ENCODE assay signal across 8 mouse cellular contexts in genomic region chr10:57531616-57532217, GRCm38 (mm10). TPM values are rescaled to one million over a fixed set of nuclear protein-coding genes. Genes with fewer than 3 reads are reported as not detected.
DNase-seq lines count a peak whose midpoint lies in the region; ATAC-seq lines count a peak whose summit lies in the region.

No protein-coding gene starts in this region.

- peaks cover 13% of the 10 kb centered on the region for H3K4me1 ChIP-seq in kidney, embryonic 16.5 days (ENCODE audit: insufficient read depth, low read length)
- H3K4me1 ChIP-seq in hindbrain, embryonic 10.5 days (replicated peaks) = peaks cover 25% of the 10 kb centered on the region
- H3K4me1 ChIP-seq in midbrain, embryonic 14.5 days (ENCODE audit: control insufficient read depth, insufficient read depth, low read length) = peaks cover 34% of the 10 kb centered on the region

- H3K27me3 ChIP-seq in kidney, embryonic 16.5 days (ENCODE audit: insufficient read depth, low read length) = no peaks in the 10 kb centered on the region
- H3K27me3 ChIP-seq in hindbrain, embryonic 10.5 days (ENCODE audit: insufficient read depth, poor library complexity, severe bottlenecking) = no peaks in the 10 kb centered on the region
- no peaks in the 10 kb centered on the region for H3K27me3 ChIP-seq in midbrain, embryonic 14.5 days (ENCODE audit: control insufficient read depth, insufficient read depth, low read length)

- ATAC-seq in kidney, embryonic 16.5 days (ENCODE audit: low FRiP score, low TSS enrichment) = no peak
- no peak for ATAC-seq in midbrain, embryonic 14.5 days (ENCODE audit: low FRiP score, low TSS enrichment)
- no peak for ATAC-seq in megakaryocyte progenitor cell, adult 5-6 weeks (replicated peaks; ENCODE audit: poor library complexity)

- peak overlapping the region; percentile 79 for H3K27ac ChIP-seq in kidney, embryonic 16.5 days (ENCODE audit: low read length)
- peak overlapping the region; percentile 96 for H3K27ac ChIP-seq in hindbrain, embryonic 10.5 days
- peak overlapping the region; percentile 96 for H3K27ac ChIP-seq in midbrain, embryonic 14.5 days (replicated peaks; ENCODE audit: low read depth, low read length)

- H3K4me2 ChIP-seq in kidney, embryonic 16.5 days (replicated peaks; ENCODE audit: low read depth, low read length) = peak overlapping the region; percentile 75
- peak overlapping the region; percentile 94 for H3K4me2 ChIP-seq in midbrain, embryonic 14.5 days (ENCODE audit: low read length)

- peak overlapping the region; percentile 89 for H3K4me3 ChIP-seq in kidney, embryonic 16.5 days (ENCODE audit: low read length)
- H3K4me3 ChIP-seq in hindbrain, embryonic 10.5 days = peak overlapping the region; percentile 94
- peak overlapping the region; percentile 83 for H3K4me3 ChIP-seq in midbrain, embryonic 14.5 days (replicated peaks; ENCODE audit: low read depth, low read length)

- DNase-seq in kidney, postnatal 25 days = no peak
- peak; percentile 34 for DNase-seq in adipocyte (ENCODE audit: low spot score)
- DNase-seq in hindbrain, embryonic 10.5 days (ENCODE audit: low spot score) = no peak
- peak; percentile 12 for DNase-seq in midbrain, embryonic 14.5 days
- no peak for DNase-seq in left cerebral cortex, adult 9 months (ENCODE audit: low spot score in 2 of 2)
- DNase-seq in thymus, postnatal 36 days = no peak

- WGBS in kidney, embryonic 16.5 days = 4% methylated on average over 26 of the region's 28 CpGs
- 4% methylated on average over 28 of the region's 28 CpGs for WGBS in hindbrain, embryonic 10.5 days
- WGBS in midbrain, embryonic 14.5 days = 3% methylated on average over 28 of the region's 28 CpGs

- H3K36me3 ChIP-seq in kidney, embryonic 16.5 days (ENCODE audit: insufficient read depth, low read length) = peaks cover 6% of the 10 kb centered on the region
- H3K36me3 ChIP-seq in hindbrain, embryonic 10.5 days = peaks cover 12% of the 10 kb centered on the region
- peaks cover 10% of the 10 kb centered on the region for H3K36me3 ChIP-seq in midbrain, embryonic 14.5 days (ENCODE audit: control insufficient read depth, insufficient read depth, low read length)

- H3K9ac ChIP-seq in kidney, embryonic 16.5 days (replicated peaks; ENCODE audit: low read length) = peak overlapping the region; percentile 88
- H3K9ac ChIP-seq in midbrain, embryonic 14.5 days (replicated peaks; ENCODE audit: low read length) = peak overlapping the region; percentile 97

- H3K9me3 ChIP-seq in kidney, embryonic 16.5 days (ENCODE audit: low read length) = no peaks in the 10 kb centered on the region
- no peaks in the 10 kb centered on the region for H3K9me3 ChIP-seq in hindbrain, embryonic 10.5 days
- H3K9me3 ChIP-seq in midbrain, embryonic 14.5 days (ENCODE audit: control insufficient read depth, low read length) = no peaks in the 10 kb centered on the region

RNA-seq across cellular contexts. Expression of gene Serinc1, which starts 0.6 kb away (rescaled TPM):
- 153 and 163 TPM in 2 replicates for polyA plus RNA-seq in kidney, embryonic 16.5 days (2015; fragmentation: Nextera tagmentation; extraction: Ambion mirVana)
- polyA plus RNA-seq in hindbrain, embryonic 10.5 days (2016; fragmentation: Nextera tagmentation; extraction: Ambion mirVana) = 135 and 142 TPM in 2 replicates
- 387 and 476 TPM in 2 replicates for polyA plus RNA-seq in midbrain, embryonic 14.5 days (2014; fragmentation: Nextera tagmentation; extraction: Ambion mirVana)
- total RNA-seq in megakaryocyte progenitor cell, adult 5-6 weeks (2015) = 75.7 and 80.8 TPM in 2 replicates
- 55.1 and 71.1 TPM in 2 replicates for total RNA-seq in megakaryocyte progenitor cell, adult 5-6 weeks (2017)

RNA-seq across cellular contexts. Expression of gene Hsf2, which starts 45.5 kb away (rescaled TPM):
- polyA plus RNA-seq in kidney, embryonic 16.5 days (2015; fragmentation: Nextera tagmentation; extraction: Ambion mirVana) = 22.5 and 27.6 TPM in 2 replicates
- polyA plus RNA-seq in hindbrain, embryonic 10.5 days (2016; fragmentation: Nextera tagmentation; extraction: Ambion mirVana) = 58.6 and 59.9 TPM in 2 replicates
- polyA plus RNA-seq in midbrain, embryonic 14.5 days (2014; fragmentation: Nextera tagmentation; extraction: Ambion mirVana) = 68.2 and 71.4 TPM in 2 replicates
- 14.6 and 19.4 TPM in 2 replicates for total RNA-seq in megakaryocyte progenitor cell, adult 5-6 weeks (2015)
- 17.1 and 18.4 TPM in 2 replicates for total RNA-seq in megakaryocyte progenitor cell, adult 5-6 weeks (2017)

Comparison
In these comparisons a context has a peak if more than half of its experiments do, and no peak if none do; other contexts are left out.
1. DNase-seq: peak in adipocyte (single experiment) and midbrain, embryonic 14.5 days (single experiment); none in kidney, postnatal 25 days (0 of 2), hindbrain, embryonic 10.5 days (single experiment), left cerebral cortex, adult 9 months (0 of 2) and thymus, postnatal 36 days (0 of 2).
2. Peak in every context shown above with its lines, with median percentiles within 50 percentile points of each other: H3K27ac ChIP-seq and H3K4me3 ChIP-seq.